Mouse (Mus musculus) retina, adult 2 months (tissue): ENCODE results near the gene Hoxa4.

Experiments used
- DNase-seq: peaks from one replicate; pipeline ENCODE4 v3.0.0-alpha.2; 2012; ENCODE audit warnings: low read depth, low spot score

The Hoxa4 gene

DNA sequence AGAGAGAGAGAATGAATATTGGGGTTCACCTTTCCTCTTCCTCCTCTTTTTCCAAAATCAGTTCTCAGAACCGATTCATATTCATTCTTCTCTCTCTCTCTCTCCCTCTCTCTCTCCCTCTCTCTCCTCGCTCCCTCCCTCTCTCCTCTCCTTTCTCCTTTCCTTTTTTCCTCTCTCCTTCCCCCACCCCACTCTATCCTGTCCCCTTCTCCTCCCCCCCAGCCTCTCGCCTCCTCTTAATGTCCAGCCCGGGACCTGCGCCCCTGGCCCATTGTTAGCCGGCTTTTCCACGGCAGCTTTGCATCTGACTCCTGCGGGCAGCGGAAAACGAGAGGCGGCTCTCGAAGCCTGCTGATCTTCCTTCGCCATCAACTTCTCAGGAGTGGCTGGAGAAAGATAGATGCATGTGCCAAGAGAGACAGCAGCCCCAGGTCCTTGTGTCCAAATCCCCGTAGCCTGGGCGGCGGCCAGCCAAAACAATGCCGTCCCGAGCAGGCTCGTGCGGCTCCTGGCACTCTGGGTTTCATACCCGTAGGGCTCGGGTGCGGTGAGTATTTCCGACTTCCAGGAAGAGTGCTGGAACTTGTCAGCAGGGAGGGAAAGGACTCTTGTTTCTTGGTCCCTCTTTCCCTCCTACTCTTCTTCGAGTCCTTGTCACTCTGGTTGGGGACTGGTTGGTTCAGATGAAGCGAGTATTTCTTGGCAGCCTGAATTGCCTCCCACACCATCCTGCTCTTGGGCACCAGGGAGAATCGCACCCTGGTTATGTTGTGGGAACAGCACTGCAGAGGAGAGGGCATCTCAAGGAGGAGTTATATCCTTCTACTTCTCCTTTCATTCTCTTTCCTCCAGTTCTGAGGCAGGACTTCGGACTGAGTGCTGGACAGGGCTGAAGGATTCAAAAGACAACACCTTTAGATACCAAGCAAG, 25.8 kb downstream of the Hoxa4 start:
- no peak for DNase-seq

DNA sequence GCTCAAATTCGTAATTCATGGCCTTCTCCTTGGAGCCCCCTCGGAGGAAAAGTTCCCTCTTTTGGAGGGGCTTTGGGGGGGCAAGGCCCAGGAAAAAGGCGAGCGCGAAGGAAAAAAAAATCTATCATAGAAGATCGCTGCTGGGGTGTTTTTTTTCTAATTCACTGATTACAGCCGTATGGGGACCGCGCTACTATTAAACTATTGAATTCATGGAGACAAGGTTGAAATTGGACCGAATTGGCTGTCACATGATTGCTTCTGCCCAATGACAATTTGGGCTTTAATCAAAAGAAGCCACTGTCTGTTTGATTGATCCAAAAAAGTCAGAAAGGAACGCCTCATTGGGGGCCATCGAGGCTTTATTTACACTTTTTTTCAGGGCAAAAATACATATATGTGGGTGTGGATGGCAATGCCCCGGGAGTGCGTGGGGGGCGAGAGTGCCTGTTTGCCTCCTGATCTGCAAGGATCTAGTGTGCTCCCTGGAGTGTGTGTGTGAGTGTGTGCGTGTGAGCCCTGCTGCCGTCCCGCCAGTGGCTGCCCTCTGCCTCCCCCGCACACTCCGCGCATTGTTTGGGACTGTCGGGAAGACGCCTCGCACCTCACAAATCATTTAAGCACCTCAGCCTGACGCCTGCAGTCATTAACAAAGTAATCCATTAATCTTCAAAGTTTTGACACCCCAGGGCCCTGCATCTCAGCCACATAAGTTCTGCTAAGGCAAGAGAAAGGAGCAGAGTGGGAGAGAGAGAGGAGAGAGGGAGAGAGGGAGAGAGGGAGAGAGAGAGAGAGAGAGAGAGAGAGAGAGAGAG, 26.7 kb downstream of the Hoxa4 start, which contains the start of gene Hoxa2:
Hoxa2 (minus strand) TSS at position 206 of the 815 bp plus-strand sequence.
- no peak for DNase-seq

DNA sequence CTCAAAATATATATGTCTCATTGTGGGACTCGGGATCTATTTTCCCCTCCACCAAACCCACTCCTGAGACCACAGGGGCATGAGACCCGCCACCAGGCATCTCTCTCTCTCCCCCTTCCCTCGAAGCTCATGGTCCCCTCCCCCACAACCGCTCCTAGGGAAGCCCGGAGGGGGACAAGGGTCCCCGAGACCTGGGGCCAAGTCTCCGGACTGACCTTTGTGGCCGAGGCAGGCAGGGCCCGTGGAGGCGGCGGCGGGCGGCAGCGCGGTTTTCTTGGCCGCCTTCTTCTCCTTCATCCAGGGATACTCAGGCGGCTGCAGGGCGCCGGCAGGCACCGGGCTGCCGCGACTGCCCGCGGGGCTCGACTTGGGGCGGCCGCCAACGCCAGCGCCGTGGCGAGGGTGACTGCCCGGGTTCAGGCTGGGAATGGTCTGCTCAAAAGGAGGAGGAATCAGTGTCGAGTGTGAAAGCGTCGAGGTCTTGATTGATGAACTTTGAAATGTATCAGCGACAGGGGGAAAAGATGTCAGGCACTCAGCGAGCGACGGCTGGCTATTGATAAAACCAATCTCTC, 27.4 kb downstream of the Hoxa4 start:
- DNase-seq, result no peak

DNA sequence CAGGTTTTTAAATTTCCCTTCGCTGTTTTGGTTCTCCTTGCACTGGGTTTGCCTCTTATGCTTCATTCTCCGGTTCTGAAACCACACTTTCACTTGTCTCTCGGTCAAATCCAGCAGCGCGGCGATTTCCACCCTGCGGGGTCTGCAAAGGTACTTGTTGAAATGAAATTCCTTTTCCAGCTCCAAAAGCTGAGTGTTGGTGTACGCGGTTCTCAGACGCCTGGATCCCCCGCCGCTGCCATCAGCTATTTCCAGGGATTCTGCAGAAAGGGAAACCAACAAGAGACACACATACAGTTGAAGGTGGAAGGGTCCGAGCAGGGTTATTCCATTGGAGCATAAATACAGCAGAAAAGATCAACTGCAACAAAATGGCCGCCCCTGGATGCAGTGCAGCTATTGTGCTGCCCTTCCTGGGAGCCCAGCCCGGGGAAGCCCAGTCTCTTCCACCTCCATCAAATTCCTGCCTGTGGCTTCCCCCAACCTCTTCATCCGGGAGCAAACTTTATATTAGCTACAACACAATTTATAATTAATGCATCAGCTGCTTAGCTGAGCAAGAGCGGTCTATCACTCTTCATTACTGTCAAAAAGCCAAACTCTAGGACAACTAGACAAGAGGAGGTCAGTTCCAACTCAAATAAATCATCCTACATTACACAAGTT, 28.1 kb downstream of the Hoxa4 start:
- no peak for DNase-seq

DNA sequence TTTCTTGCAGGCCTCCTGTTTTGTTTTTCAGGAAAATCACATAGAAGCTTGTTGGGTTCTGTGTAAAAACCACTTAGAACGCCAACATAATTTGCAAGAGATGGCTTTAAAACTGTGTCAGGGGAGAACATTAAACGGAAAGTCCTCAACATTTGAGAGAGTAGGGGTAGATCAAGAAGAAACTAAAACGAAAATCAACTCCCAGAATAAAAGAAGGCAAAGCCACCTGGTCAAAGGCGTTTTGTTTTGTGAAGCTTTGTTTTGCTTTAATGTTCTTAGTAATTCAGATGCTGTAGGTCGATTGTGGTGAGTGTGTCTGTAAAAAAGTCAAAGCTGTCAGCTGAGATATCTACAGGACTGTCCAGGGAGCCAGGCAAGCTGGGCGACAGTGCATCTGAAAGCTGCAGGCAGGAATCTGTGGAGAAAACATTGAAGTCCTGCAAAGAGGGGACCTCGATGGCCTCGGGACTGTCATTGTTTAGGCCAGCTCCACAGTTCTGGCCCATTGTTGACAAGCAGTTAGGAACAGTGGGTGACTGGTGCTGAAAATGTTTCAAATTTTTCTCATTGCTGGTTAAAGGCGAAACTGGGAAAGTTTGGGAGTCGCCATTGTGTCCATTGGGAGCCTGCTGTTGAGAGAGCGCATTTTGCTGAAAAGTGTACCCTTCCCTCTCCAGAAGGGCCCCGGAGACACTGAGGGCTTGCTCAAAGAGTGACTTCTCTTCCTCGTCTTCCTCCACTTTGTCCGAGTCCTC, 28.8 kb downstream of the Hoxa4 start:
- no peak for DNase-seq

DNA sequence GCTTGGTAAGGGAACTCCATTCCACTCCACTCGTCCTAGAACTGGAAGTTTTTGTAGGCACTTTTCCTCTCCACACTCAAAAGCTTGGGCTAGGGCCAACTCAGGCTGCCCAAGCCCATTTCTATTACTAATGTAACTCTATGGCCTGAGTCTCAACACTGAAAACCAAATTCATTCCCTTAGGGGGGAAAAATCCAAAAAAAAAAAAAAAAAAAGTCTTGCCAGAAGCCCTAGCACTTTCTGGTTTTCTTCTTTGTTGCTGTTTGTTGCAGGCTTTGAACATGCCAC, 29.5 kb downstream of the Hoxa4 start:
- no peak for DNase-seq

DNA sequence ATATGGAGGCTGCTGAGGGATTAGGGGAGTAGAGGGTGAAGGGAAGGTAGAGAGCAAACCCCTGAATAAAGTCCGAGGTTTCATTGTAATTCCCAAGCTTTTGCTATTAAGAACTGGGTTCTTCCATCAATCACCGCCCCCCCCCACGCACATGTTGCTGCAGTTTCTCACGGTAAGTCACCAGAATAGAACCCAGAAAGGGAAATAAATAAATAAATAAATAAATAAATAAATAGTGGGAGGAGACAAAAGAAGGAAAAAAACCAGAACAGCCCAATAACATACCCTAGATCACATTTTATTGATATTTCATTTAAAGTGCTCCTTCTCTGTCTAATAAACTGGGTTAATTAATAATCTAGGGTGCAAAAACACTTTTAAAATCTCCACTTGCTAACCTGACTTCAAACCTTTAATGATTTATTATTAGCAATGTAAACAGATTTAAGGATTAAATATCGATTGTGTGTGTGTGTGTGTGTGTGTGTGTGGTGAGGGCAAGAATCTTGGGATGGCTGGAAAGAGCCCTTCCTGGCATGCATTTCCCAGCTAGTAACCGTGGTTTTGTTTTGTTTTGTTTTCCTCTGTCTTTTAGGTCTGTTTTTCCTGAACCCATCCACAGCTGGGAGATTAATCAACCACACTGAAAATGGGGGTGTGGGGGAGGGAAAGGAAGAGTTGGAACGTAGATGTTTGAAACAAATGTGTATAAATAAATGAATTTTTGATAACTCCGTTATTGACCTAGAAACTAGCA, 30.0 kb downstream of the Hoxa4 start:
- no peak for DNase-seq

DNA sequence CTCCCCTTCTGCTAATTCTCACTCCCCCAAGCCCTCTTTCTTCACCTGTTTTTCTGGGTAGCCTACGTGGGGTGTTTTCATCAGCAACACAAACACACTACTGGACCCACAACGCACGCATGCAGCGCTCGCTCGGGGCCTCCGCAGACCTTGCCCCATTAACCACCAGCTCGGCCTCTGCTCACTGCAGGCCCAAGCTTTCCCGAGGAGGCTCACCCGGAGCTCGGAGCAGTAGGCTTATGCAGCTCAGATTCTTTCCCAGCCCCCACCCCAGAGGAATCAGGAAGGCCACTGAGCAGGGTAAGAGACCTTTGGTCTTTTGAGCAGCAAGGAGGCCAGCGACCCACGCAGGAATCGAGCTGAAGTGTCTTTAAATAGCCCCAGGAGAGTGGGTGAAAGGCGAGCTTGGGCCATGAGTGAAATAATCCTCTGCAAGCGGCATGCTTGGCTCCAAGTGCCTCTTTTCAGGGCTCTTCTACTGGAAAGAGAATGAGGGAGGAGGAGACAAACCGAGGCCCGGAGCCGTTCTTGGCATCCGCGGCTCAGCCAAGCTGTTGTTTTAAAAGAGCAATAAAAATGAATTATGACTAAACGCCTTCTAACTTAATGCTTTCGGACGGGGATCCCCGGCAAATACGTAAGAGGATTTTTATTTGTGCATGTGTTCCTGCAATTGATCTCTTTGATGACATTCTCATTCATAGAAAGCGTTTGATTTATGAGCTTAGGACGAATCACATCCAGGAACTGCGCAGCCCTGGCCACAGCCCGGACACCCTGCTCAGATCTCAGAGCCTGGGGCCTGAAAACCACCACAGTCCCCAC, 30.8 kb downstream of the Hoxa4 start:
- DNase-seq, result no peak

DNA sequence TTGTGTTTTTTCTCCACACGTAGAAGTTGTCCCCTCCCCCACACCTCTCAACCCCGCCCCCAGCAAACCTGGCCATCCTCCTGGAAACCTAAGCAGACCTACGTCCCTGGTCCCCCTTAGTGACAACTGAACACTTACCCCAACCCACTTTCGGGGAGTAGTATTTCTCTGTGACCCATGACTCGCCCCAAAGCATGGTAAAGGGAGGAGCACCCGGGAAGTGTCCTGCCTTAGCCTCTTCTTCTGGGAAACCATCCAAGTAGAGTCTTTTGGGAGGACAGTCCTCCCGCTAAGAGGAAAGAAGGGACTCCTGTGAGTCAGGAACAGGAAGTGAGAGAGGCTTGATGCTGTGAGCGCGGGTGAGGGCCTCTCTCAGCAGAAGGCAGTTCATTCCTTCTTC, 31.6 kb downstream of the Hoxa4 start:
- DNase-seq, result no peak

DNA sequence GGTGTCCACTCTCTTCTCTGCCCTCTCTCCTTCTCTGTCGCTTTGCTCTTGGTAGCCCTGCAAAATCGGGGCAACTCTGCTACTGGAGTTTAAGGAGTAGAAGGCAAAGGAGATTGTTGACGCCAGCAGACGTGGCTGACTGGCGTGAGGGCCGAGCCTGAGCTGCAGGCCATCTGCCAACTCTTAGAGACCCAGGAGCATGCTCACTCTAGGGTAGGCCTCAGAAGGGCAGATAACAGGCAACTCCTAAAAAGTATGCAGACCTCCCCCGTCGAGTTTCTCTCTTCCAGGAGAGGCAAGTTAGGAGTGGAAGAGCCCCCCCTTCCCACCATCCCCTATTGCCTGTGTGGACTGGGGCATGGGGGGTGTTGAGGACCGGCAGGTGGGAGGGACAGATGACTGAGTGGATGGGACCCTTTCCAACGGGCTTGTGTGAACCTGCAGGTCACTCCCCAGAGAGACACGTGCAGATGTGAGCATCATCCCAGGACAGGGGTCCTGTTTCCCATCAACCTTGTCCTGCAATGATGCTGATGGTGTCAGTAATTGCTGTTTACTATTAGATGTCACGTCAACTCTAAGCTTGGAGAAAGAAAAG, 32.3 kb downstream of the Hoxa4 start:
- no peak for DNase-seq

DNA sequence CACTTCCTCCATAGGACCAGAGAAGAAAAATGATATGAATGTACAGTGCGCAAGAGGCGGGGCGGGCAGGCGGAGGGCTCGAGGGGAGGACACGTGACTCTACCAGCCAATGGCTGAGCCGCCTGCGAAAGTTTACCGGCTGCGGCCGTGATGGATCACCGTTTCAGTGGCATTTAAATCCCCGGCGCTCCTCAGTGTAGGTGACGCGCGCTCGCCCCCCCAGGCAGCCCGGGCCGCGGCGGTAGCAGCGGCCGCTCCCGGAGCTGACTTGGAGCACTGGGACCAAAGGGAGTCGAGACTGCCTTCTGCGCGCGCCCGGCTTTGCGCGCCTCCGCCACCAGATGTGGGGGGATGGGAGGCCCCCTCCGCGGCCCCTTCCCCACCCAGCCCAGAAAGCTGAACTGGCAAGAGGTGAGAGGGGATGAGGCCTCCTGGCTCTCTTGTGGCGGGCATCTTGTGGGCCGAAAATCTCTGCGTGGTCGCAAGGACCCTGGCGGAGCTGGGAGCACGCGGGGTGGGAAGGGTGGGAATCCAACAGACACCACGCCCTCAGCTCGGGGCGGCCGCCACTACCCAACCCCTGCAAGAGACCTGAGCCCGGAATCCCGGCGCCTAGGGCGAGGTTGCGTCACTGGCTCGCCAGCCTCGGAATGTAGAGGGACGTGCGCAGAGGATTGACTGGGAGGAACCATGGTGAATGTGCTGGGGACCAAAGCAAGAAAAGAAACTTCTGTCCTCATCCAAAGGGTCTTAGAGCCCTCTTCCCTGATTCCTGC, 33.1 kb downstream of the Hoxa4 start, which contains the start of gene Hoxa1:
Hoxa1 (minus strand) TSS at position 42 of the 776 bp plus-strand sequence.
- no peak for DNase-seq

DNA sequence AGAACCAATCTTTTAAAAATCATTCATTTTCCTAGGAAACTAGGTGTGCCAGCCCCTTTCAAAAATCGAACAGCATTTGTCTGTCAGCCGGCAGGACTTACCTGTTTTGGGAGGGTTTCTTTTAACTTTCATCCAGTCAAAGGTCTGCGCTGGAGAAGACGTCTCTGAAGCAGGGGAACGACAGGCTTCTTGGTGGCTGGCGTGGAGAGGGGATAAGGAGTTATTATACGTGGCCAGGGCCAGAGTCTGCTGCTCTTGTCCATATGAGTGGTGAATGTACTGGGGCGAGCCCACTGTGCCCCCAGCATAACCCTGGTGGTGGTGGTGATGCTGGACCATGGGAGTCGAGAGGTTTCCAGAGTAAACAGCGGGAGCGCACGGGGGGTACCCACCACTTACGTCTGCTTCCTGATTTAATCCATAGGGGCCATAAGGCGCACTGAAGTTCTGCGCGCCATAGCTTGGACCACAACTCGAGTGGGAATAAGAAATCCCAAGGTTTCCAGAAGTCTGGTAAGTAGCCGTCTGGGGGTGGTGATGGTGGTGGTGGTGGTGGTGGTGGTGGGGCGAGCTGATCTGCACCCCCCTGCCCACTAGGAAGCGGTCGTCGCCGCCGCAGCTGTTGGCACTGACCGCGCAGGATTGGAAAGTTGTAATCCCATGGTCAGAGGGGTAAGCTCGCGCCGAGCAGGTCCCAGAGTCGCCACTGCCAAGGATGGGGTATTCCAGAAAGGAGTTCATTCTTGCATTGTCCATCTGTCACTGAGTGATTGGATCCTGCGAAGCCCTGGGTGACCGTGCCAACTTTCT, 33.9 kb downstream of the Hoxa4 start:
- DNase-seq, result no peak

DNA sequence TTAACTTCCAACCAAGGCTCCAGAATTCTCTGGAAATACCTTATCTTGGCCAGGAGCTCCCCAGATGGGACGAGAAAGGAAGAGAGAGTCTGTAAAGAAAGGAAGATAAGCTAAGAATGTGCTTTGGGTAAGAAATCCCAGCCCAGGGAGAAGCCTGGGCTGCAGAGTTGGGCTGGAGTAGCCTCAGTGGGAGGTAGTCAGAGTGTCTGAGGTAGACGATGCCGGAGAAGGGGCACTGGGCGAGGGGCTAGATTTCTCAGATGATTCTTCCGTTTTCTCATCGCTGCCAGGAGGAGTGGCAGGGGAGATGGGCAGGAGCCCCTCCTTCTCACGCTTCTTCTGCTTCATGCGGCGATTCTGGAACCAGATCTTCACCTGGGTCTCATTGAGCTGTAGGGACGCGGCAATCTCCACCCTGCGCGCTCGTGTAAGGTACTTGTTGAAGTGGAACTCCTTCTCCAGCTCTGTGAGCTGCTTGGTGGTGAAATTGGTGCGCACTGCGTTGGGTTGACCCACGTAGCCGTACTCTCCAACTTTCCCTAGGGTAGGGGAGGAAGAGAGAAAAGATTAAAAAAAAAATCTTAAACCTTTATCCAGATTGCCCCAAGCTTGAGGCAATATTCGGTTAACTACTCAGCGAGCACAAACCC, 34.9 kb downstream of the Hoxa4 start:
- no peak for DNase-seq

DNA sequence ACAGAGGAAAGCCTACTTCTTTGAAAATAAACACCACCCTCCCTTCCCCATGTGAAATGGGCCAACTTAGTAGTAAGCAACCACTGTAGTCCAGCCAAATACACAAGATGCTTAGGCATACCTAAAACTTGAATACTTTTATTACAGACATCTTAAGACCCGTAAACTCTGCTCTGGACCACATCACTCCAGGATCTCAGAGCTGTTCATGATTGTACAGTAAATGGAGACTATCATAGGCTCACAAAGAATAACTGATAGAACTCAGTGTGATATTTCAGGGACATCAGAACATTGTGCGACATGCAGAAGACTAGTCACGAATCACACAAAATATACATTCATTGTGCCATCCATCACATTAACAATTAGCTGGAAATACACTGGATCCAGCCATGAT, 36.1 kb downstream of the Hoxa4 start:
- DNase-seq, result no peak

DNA sequence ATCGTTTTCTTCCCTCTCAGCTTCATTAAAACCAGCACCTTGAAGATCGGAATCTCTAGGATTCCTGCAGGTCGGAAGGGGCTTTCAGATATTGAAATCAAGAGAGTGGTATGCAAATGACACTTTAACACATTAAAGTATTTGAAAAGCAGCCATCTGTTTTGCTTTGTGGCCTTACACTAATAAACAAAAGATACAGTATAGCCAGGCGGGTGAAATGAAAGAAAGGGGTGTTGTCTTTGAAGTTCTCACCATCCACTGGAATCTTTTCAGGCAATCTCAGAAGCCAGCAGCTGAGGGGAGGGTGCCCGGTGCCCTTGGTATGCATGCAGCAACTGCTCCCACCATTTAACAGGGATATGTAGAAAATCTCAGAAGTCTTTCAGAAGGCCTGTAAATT, 37.5 kb downstream of the Hoxa4 start:
- DNase-seq, result no peak

DNA sequence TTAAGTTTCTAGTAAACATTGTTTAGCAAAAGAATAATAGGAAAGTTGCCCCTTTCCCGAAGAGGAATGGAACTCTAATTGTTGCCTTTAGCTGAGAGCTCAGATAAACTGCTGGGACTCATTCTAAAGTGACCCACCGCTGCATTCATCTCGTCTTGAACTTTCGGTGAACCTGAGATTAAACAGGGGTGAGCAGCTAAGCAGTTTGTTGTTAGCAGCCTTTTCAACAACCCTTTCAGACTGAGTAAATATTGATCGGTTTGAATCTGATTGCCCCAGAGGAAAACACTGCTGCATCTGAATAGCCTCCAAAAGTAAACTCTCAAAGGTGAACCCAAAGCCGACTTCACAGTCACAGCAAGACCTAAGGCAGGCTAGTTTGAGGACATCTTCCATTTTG, 38.3 kb downstream of the Hoxa4 start:
- no peak for DNase-seq
